Mouse (Mus musculus) ES-E14 (cell line): Measurements from ENCODE around the gene Mea1. TPM values are rescaled to one million over a fixed set of nuclear protein-coding genes. Genes with fewer than 3 reads are reported as not detected.

Experiments
- DNase-seq: peaks from one replicate; pipeline ENCODE4 v3.0.0-alpha.2; 2013; ENCODE audit warnings: low read depth, low spot score
- H3K27ac ChIP-seq: 2 replicates; pipeline ENCODE4 v1.5.1; 2012; ENCODE audit warnings: low read depth, mild to moderate bottlenecking, low read length, moderate library complexity, mixed read lengths; ENCODE audit not compliant: poor library complexity, insufficient read depth, severe bottlenecking
- H3K36me3 ChIP-seq: 2 replicates; pipeline ENCODE4 v1.6.1; 2012; ENCODE audit warnings: mild to moderate bottlenecking, low read length, moderate library complexity, mixed read lengths; ENCODE audit not compliant: control insufficient read depth, poor library complexity, insufficient read depth, severe bottlenecking
- H3K4me1 ChIP-seq, 2 experiments: fragments of 150-350 bp in 1 of 2; sonication (generic) in 1 of 2; 2 replicates each; pipeline ENCODE4 v1.6.1; 2012; ENCODE audit warnings: low read length in 2 of 2, mild to moderate bottlenecking in 1 of 2, mixed read lengths in 1 of 2; ENCODE audit not compliant: control insufficient read depth in 2 of 2, insufficient read depth in 2 of 2, poor library complexity in 1 of 2
- H3K4me3 ChIP-seq, 2 experiments: fragments of 150-350 bp in 1 of 2; sonication (generic) in 1 of 2; 2 replicates each; pipeline ENCODE4 v1.5.1; 2012; ENCODE audit warnings: low read length in 2 of 2, low read depth in 1 of 2, mild to moderate bottlenecking in 1 of 2, mixed read lengths in 1 of 2; ENCODE audit not compliant: insufficient read depth in 1 of 2, poor library complexity in 1 of 2, severe bottlenecking in 1 of 2
- H3K9ac ChIP-seq: 2 replicates; pipeline ENCODE4 v1.6.1; 2012; ENCODE audit warnings: low read depth, mild to moderate bottlenecking, low read length, mixed read lengths; ENCODE audit not compliant: poor library complexity, insufficient read depth, severe bottlenecking
- H3K9me3 ChIP-seq: fragments of 150-350 bp; sonication (generic); 2 replicates; pipeline ENCODE4 v1.6.1; 2012; ENCODE audit warnings: low read depth, mild to moderate bottlenecking, low read length; ENCODE audit not compliant: control insufficient read depth, insufficient read depth
- CHD2 ChIP-seq: IDR thresholded peaks from 2 replicates; pipeline ENCODE4 v1.6.1; 2014; ENCODE audit warnings: mild to moderate bottlenecking, low read depth, low read length, inconsistent platforms
- HCFC1 ChIP-seq: IDR thresholded peaks from 2 replicates; pipeline ENCODE4 v1.6.1; 2012; ENCODE audit warnings: low read length, inconsistent platforms, borderline replicate concordance; ENCODE audit not compliant: insufficient read depth
- MAFK ChIP-seq: IDR thresholded peaks from 2 replicates; pipeline ENCODE4 v1.6.1; 2014; ENCODE audit warnings: mild to moderate bottlenecking, low read depth, low read length, inconsistent platforms; ENCODE audit not compliant: insufficient read depth
- ZC3H11A ChIP-seq: IDR thresholded peaks from 2 replicates; pipeline ENCODE4 v1.6.1; 2012; ENCODE audit warnings: low read depth, mild to moderate bottlenecking, inconsistent platforms, low read length, borderline replicate concordance
- ZNF384 ChIP-seq: IDR thresholded peaks from 2 replicates; pipeline ENCODE4 v1.6.1; 2012; ENCODE audit warnings: low read depth, low read length, inconsistent platforms
- in situ Hi-C, 2 experiments: fragments of 600-800 bp; cut with MboI; formaldehyde crosslinking; loops; one replicate each; pipeline ENCODE4 v1.15.1; 2025; ENCODE audit warnings: low sequenced_read_pairs in 2 of 2, inconsistent platforms in 1 of 2; ENCODE audit not compliant: unreplicated experiment in 2 of 2
- total RNA-seq: library from RNA; depleted of rRNA; stranded (reverse); fragments of 300-350 nt; gene quantifications from 2 replicates; pipeline ENCODE4 v1.2.3, GENCODE M21; 2012

Mea1 gene
- total RNA-seq, 1 experiment, result 77.5 TPM

- Histone ChIP-seq H3K4me3 (peak within 1 kb of the TSS; percentile 67 to 82), H3K36me3 (peaks cover 27% of the 10 kb centered on the region; the same call in 1 of the 2 replicates), H3K27ac (peak within 1 kb of the TSS; percentile 33), H3K9me3 (no peaks in the 10 kb centered on the region), H3K4me1 (peaks cover 10 to 15% of the 10 kb centered on the region in 2 experiments; a peak in 3 of 4 replicates), H3K9ac (peak within 1 kb of the TSS; percentile 63)
- TF ChIP-seq ZNF384, result no peak
- no peak for TF ChIP-seq CHD2
- no peak for TF ChIP-seq HCFC1
- TF ChIP-seq ZC3H11A, result no peak
- no peak for TF ChIP-seq MAFK
- in situ Hi-C loops, result no loop called here
- DNase-seq, result peak; percentile 86
Observed at GRCm38 (mm10) chr17:46650232-46651031, 28.2 kb upstream of the Mea1 start, which contains the start of gene Cul7. Cul7 (plus strand) TSS chr17:46650337.

GRCm38 (mm10) chr17:46651292-46651691, 27.3 kb upstream of the Mea1 start:
- TF ChIP-seq ZC3H11A, result no peak
- no peak for TF ChIP-seq ZNF384
- no peak overlapping the region for H3K27ac ChIP-seq
- H3K9me3 ChIP-seq, result no peaks in the 10 kb centered on the region
- peak overlapping the region; percentile 63 for H3K9ac ChIP-seq
- H3K4me3 ChIP-seq, result peak overlapping the region; percentile 67 to 82
- H3K36me3 ChIP-seq, result peaks cover 30% of the 10 kb centered on the region; the same call in 1 of the 2 replicates
- no peak for DNase-seq
- H3K4me1 ChIP-seq, result peaks cover 10 to 15% of the 10 kb centered on the region in 2 experiments; a peak in 3 of 4 replicates
- in situ Hi-C loops, result no loop called here

- in situ Hi-C loops, result no loop called here
- Histone ChIP-seq H3K4me1 (peaks cover 8 to 13% of the 10 kb centered on the region in 2 experiments; a peak in 3 of 4 replicates), H3K9me3 (no peaks in the 10 kb centered on the region), H3K4me3 (peak overlapping the region in 1 of 2 experiments; percentile 67; a peak in 1 of 4 replicates), H3K27ac (no peak overlapping the region), H3K36me3 (peaks cover 31% of the 10 kb centered on the region; the same call in 1 of the 2 replicates), H3K9ac (peak overlapping the region; percentile 63; the same call in 1 of the 2 replicates)
- TF ChIP-seq HCFC1 (no peak), MAFK (no peak), ZC3H11A (no peak), CHD2 (no peak), ZNF384 (no peak)
- DNase-seq, result no peak
Observed at GRCm38 (mm10) chr17:46651755-46652547, 26.6 kb upstream of the Mea1 start.

GRCm38 (mm10) chr17:46656054-46656453, 22.5 kb upstream of the Mea1 start:
- in situ Hi-C loops, result no loop called here
- no peak for DNase-seq

More at GRCm38 (mm10) chr17:46656054-46656453, 22.5 kb upstream of the Mea1 start:
- H3K4me3 ChIP-seq, result no peak overlapping the region
- peaks cover 45% of the 10 kb centered on the region; the same call in 1 of the 2 replicates for H3K36me3 ChIP-seq
- no peak overlapping the region for H3K9ac ChIP-seq
- no peak overlapping the region for H3K27ac ChIP-seq
- no peak for TF ChIP-seq ZNF384
- no peaks in the 10 kb centered on the region for H3K9me3 ChIP-seq
- H3K4me1 ChIP-seq, result peaks cover 6 to 19% of the 10 kb centered on the region in 2 experiments; a peak in 3 of 4 replicates
